Mouse (Mus musculus) hindbrain, postnatal 0 days (tissue): ENCODE results near the gene Trir. TPM values are rescaled to one million over a fixed set of nuclear protein-coding genes. Genes with fewer than 3 reads are reported as not detected.

Source experiments
- ATAC-seq: fragments of 200-750 bp; cut with Nextera tagmentation; 2 replicates; pipeline ENCODE4 v1.8.0; 2017; ENCODE audit warnings: mild to moderate bottlenecking, moderate TSS enrichment, moderate library complexity
- DNase-seq: peaks from one replicate; pipeline ENCODE4 v3.0.0-alpha.2; 2015; ENCODE audit warnings: low spot score
- H3K27ac ChIP-seq: fragments of 300-500 bp; sonication (generic); 2 replicates; pipeline ENCODE4 v1.5.1; 2014; ENCODE audit warnings: mild to moderate bottlenecking
- H3K27me3 ChIP-seq: fragments of 300-500 bp; sonication (generic); 2 replicates; pipeline ENCODE4 v1.6.1; 2014; ENCODE audit warnings: low read length, mixed read lengths; ENCODE audit not compliant: insufficient read depth
- H3K36me3 ChIP-seq: fragments of 300-500 bp; sonication (generic); 2 replicates; pipeline ENCODE4 v1.6.1; 2014; ENCODE audit warnings: low read length, mixed read lengths; ENCODE audit not compliant: insufficient read depth
- H3K4me1 ChIP-seq: fragments of 300-500 bp; sonication (generic); 2 replicates; pipeline ENCODE4 v1.6.1; 2014; ENCODE audit warnings: antibody characterized with exemption, low read length, mixed read lengths; ENCODE audit not compliant: insufficient read depth
- H3K4me2 ChIP-seq: fragments of 300-500 bp; sonication (generic); 2 replicates; pipeline ENCODE4 v1.6.1; 2014; ENCODE audit warnings: low read depth, mild to moderate bottlenecking, low read length, moderate library complexity, mixed read lengths
- H3K4me3 ChIP-seq: fragments of 300-500 bp; sonication (generic); 2 replicates; pipeline ENCODE4 v1.5.1; 2014; ENCODE audit warnings: low read length
- H3K9ac ChIP-seq: fragments of 300-500 bp; sonication (generic); replicated peaks from 2 replicates; pipeline ENCODE4 v1.6.1; 2014; ENCODE audit warnings: mild to moderate bottlenecking, low read length, moderate library complexity, mixed read lengths
- H3K9me3 ChIP-seq: fragments of 300-500 bp; sonication (generic); 2 replicates; pipeline ENCODE4 v1.6.1; 2016; ENCODE audit warnings: low read length, mixed read lengths
- CTCF ChIP-seq: IDR thresholded peaks from 2 replicates; pipeline ENCODE4 v1.5.1; 2016; ENCODE audit warnings: antibody characterized with exemption, control low read depth, low read depth
- WGBS: fragments of 180-500 bp; shearing (Covaris S2); extraction: QIAGEN DNeasy Blood & Tissue Kit; methylation state at CpG from one replicate; pipeline ENCODE4 v1.1.7; 2014; 5-methylcytosine and 5-hydroxymethylcytosine counted together
- polyA plus RNA-seq: library from polyadenylated mRNA; unstranded; fragments of >200 nt; fragmentation: Nextera tagmentation; extraction: Ambion mirVana; gene quantifications from 2 replicates; pipeline ENCODE4 v1.2.1, GENCODE M21; 2015
- total RNA-seq: library from RNA; depleted of rRNA; stranded (reverse); fragments of >200 nt; gene quantifications from 2 replicates; pipeline ENCODE4 v1.2.3, GENCODE M21; 2014

The Trir gene
- total and polyA plus RNA-seq, 2 experiments from 2014 or later, result 146 to 220 TPM

DNA sequence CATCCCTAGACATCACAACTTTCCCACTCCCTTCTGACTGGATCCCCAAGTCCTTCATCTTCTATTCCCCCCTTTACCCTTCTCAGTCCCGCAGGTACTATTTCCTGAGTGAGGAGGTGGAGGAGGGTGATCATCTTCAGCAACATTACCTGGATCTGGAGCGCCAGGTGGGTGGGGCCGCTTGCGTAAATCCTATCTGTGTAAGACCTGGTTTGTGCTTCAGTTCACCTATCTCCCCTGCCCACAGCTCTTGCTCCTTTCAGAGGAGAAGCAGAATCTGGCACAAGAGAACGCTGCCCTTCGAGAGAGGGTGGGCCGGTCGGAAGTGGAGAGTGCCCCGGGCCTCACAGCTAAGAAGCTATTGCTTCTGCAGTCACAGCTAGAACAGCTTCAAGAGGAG is 32.2 kb upstream of the Trir start:
- 96% methylated on average over 9 of the region's 9 CpGs for WGBS
- Histone ChIP-seq H3K4me2 (no peak overlapping the region), H3K36me3 (no peaks in the 10 kb centered on the region), H3K4me3 (no peak overlapping the region), H3K27me3 (no peaks in the 10 kb centered on the region), H3K9me3 (no peaks in the 10 kb centered on the region), H3K4me1 (peaks cover 12% of the 10 kb centered on the region; the same call in 1 of the 2 replicates), H3K27ac (no peak overlapping the region), H3K9ac (no peak overlapping the region)
- TF ChIP-seq CTCF, result no peak
- ATAC-seq, result no peak
- DNase-seq, result no peak

DNA sequence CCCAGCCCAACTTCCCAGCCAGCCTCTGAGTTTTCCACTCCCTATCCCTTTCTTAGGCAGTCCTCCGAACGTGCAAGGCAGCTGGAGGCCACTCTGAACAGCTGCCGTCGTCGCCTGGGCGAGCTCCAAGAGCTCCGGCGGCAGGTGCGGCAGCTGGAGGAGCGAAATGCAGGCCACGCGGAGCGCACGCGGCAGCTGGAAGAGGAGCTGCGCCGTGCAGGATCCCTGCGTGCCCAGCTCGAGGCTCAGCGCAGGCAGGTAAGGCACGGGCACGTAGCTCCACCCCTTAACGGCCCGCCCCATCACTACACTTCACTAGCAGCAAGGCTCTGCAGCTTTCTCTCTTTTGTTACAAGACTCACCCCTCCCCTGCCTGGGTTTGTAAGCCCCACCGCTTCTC is 30.9 kb upstream of the Trir start:
- WGBS, result 28% methylated on average over 25 of the region's 25 CpGs
- Histone ChIP-seq H3K9me3 (no peaks in the 10 kb centered on the region), H3K4me2 (0 out of 2 replicates have a peak overlapping the region, but pooled peaks have one; percentile 13), H3K27me3 (no peaks in the 10 kb centered on the region), H3K27ac (no peak overlapping the region), H3K4me3 (no peak overlapping the region), H3K4me1 (peaks cover 12% of the 10 kb centered on the region; the same call in 1 of the 2 replicates), H3K36me3 (no peaks in the 10 kb centered on the region), H3K9ac (no peak overlapping the region)
- no peak for TF ChIP-seq CTCF
- DNase-seq (peak; percentile 53), ATAC-seq (no peak)

DNA sequence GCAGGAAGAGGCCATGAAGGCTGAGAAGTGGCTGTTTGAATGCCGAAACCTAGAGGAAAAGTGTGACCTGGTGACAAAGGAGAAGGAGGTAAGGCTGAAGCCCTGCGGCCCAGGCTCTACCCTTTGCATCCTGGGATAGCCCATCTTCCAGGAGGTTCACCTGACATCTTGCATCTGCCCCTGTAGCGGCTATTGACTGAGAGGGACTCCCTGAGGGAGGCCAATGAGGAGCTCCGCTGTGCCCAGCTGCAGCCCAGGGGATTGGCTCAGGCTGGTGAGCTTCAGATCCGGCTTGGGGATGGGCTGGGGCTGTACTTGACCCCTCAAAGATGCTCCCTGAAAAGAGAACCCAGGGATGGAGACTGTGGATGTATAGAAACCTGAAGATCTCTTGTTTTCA is 29.6 kb upstream of the Trir start:
- no peak for ATAC-seq
- no peak overlapping the region for H3K4me3 ChIP-seq
- H3K4me1 ChIP-seq, result peaks cover 6% of the 10 kb centered on the region; the same call in 1 of the 2 replicates
- WGBS, result 81% methylated on average over 5 of the region's 5 CpGs
- H3K9me3 ChIP-seq, result no peaks in the 10 kb centered on the region
- no peaks in the 10 kb centered on the region for H3K27me3 ChIP-seq
- H3K9ac ChIP-seq, result no peak overlapping the region
- TF ChIP-seq CTCF, result no peak
- DNase-seq, result no peak
- H3K4me2 ChIP-seq, result no peak overlapping the region
- H3K36me3 ChIP-seq, result no peaks in the 10 kb centered on the region
- H3K27ac ChIP-seq, result no peak overlapping the region

DNA sequence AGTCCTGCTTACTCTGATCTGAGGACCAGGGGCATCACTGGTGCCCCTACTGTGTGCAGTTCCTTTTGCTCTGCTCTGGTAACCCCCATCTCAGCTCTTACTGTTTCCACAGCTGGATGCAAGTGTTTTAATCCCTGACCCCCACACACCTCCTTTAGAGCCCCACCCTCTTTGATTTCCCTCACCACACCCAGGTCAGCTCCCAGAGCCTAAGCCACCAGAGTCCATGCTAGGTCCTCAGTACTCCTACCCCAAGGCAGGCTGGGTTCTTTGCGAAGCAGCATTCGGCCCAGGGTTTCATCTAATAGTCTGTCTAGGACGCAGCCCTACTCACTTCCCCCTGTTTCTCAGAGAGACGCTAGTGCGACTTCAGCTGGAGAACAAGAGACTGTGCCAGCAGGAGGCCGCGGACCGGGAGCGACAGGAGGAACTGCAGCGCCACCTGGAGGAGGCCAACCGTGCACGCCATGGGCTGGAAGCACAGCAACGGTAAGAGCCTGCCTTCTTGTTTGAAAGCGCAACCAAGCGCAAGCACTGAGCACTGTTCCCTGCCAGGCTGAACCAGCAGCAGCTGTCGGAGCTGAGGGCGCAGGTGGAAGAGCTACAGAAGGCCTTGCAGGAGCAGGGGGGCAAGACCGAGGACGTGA is 28.9 kb upstream of the Trir start:
- Histone ChIP-seq H3K4me3 (no peak overlapping the region), H3K27ac (0 out of 2 replicates have a peak overlapping the region, but pooled peaks have one; percentile 11), H3K9me3 (no peaks in the 10 kb centered on the region), H3K4me2 (peak overlapping the region; percentile 37), H3K4me1 (peaks cover 6% of the 10 kb centered on the region; the same call in 1 of the 2 replicates), H3K36me3 (peaks cover 3% of the 10 kb centered on the region; the same call in 1 of the 2 replicates), H3K9ac (peak overlapping the region; percentile 38; the same call in 1 of the 2 replicates), H3K27me3 (no peaks in the 10 kb centered on the region)
- WGBS, result 4% methylated on average over 19 of the region's 19 CpGs
- peak; percentile 93 for DNase-seq
- peak; percentile 95 for TF ChIP-seq CTCF
- ATAC-seq, result peak; percentile 86

DNA sequence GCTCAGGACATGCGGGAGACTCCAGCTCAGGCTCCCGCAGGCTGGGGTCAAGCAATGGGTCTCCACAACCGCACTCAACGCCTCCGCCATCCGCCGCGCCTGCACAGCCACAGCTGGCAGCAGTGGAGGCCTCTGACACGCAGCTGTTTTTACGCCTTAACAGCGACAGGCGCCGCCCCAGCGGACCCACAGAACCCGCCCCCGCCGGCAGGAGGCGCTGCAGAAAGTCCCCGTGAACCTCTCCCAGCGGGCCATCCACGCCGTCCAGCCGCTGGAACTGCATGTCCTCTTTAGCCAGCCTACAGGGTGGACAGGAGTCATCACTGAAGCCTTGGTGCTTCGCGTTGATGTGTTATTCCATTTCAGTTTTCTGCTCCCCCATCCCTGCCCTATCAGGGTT is 18.9 kb upstream of the Trir start:
- H3K4me1 ChIP-seq, result no peaks in the 10 kb centered on the region
- peaks cover 3% of the 10 kb centered on the region; the same call in 1 of the 2 replicates for H3K36me3 ChIP-seq
- no peak overlapping the region for H3K27ac ChIP-seq
- DNase-seq (no peak), ATAC-seq (no peak)
- no peak overlapping the region for H3K4me3 ChIP-seq
- no peak overlapping the region for H3K9ac ChIP-seq
- WGBS, result 25% methylated on average over 25 of the region's 25 CpGs
- TF ChIP-seq CTCF, result peak; percentile 48
- no peak overlapping the region for H3K4me2 ChIP-seq
- H3K27me3 ChIP-seq, result peaks cover 16% of the 10 kb centered on the region
- H3K9me3 ChIP-seq, result no peaks in the 10 kb centered on the region

DNA sequence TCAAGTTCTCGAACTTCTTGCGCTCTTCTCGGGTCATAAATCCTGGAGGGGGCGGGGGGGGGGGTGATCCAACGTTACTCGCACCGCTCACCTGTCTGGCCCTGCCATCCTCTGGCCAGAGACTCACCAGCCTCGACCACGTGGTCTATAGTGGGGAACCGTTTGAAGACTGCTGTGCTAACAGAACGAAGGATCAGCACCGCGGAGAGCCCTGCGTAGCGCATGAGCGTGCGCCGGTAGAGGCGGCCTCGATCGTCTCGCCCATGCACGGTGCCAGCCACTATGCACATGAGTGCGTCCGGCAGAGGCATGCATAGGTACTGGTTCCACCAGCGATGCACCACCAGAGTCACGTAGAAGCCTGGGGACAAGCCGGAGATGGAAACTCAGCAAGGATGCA is 15.4 kb upstream of the Trir start:
- no peak for TF ChIP-seq CTCF
- H3K9ac ChIP-seq, result no peak overlapping the region
- no peak overlapping the region for H3K4me3 ChIP-seq
- H3K4me2 ChIP-seq, result no peak overlapping the region
- no peaks in the 10 kb centered on the region for H3K36me3 ChIP-seq
- DNase-seq (no peak), ATAC-seq (no peak)
- H3K4me1 ChIP-seq, result no peaks in the 10 kb centered on the region
- peaks cover 21% of the 10 kb centered on the region for H3K27me3 ChIP-seq
- H3K27ac ChIP-seq, result no peak overlapping the region
- WGBS, result 16% methylated on average over 28 of the region's 28 CpGs
- H3K9me3 ChIP-seq, result no peaks in the 10 kb centered on the region

DNA sequence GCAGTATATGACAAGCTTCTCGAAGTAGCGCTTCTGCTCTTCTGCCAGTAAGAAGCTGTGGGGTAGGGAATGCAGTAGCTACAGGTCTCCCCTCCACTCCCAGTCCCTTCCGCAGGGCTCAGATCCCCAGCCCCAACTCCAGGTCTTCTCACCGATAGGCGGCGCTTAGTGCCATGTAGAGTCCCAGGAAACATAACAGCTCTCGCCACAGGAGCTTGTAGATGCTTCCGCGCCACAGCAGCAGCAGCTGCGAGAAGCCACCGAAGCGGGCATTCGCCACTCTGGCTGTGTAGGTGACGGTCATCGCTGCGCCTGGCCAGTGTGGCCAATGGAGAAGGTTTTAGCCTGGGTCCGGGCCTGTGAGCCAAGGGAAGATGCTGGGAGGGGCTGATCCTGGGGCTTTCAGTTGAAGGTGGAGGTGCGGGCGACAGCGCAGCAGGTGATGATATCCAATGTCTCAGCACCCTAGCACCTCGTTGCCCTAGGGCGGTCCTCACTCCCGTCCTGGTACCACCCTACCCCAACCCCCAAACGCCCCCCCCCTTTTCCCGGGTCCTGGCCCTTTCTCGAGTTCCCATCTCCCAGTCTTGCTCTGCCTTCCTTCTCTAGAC is 13.3 kb upstream of the Trir start:
- peak; percentile 79 for ATAC-seq
- H3K9ac ChIP-seq, result no peak overlapping the region
- no peak overlapping the region for H3K27ac ChIP-seq
- H3K36me3 ChIP-seq, result peaks cover 9% of the 10 kb centered on the region
- DNase-seq, result peak; percentile 89
- no peaks in the 10 kb centered on the region for H3K9me3 ChIP-seq
- 10% methylated on average over 26 of the region's 26 CpGs for WGBS
- peaks cover 16% of the 10 kb centered on the region; the same call in 1 of the 2 replicates for H3K27me3 ChIP-seq
- no peaks in the 10 kb centered on the region for H3K4me1 ChIP-seq
- H3K4me3 ChIP-seq, result peak overlapping the region; percentile 28
- H3K4me2 ChIP-seq, result peak overlapping the region; percentile 56
- TF ChIP-seq CTCF, result peak; percentile 81
